Mouse (Mus musculus): ENCODE measurements around the gene Asb6.

Asb6 gene

GRCm38 (mm10) chr2:30830283-30830795 is at the start of gene Asb6:
Gene Asb6 (minus strand): TSS chr2:30830333.
- DNase-seq (ENCODE audit: low spot score in 2 of 2) = no peak

GRCm38 (mm10) chr2:30879481-30879880 is 49.3 kb upstream of the Asb6 start:
- no peak for DNase-seq (ENCODE audit: low spot score in 2 of 2)

GRCm38 (mm10) chr2:30875621-30876432 is 45.7 kb upstream of the Asb6 start:
- DNase-seq (ENCODE audit: low spot score in 2 of 2) = no peak

- no peak for DNase-seq (ENCODE audit: low spot score in 2 of 2)
Observed at GRCm38 (mm10) chr2:30875096-30875495, 45.0 kb upstream of the Asb6 start.

- no peak for DNase-seq (ENCODE audit: low spot score in 2 of 2)
Observed at GRCm38 (mm10) chr2:30874445-30874844, 44.3 kb upstream of the Asb6 start.

GRCm38 (mm10) chr2:30872669-30873068 is 42.5 kb upstream of the Asb6 start:
- no peak for DNase-seq (ENCODE audit: low spot score in 2 of 2)

GRCm38 (mm10) chr2:30870863-30871262 is 40.7 kb upstream of the Asb6 start:
- DNase-seq (ENCODE audit: low spot score in 2 of 2) = peak in 1 of 2 experiments; percentile 34

- no peak for DNase-seq (ENCODE audit: low spot score in 2 of 2)
Observed at GRCm38 (mm10) chr2:30865426-30865825, 35.3 kb upstream of the Asb6 start.

- no peak for DNase-seq (ENCODE audit: low spot score in 2 of 2)
Observed at GRCm38 (mm10) chr2:30864968-30865381, 34.8 kb upstream of the Asb6 start.

GRCm38 (mm10) chr2:30863574-30863973 is 33.4 kb upstream of the Asb6 start:
- DNase-seq (ENCODE audit: low spot score in 2 of 2) = no peak

- DNase-seq (ENCODE audit: low spot score in 2 of 2) = no peak
Observed at GRCm38 (mm10) chr2:30862081-30862480, 31.9 kb upstream of the Asb6 start.

GRCm38 (mm10) chr2:30859782-30860181 is 29.6 kb upstream of the Asb6 start:
- DNase-seq (ENCODE audit: low spot score in 2 of 2) = no peak

- DNase-seq (ENCODE audit: low spot score in 2 of 2) = no peak
Observed at GRCm38 (mm10) chr2:30857076-30857475, 26.9 kb upstream of the Asb6 start.

- DNase-seq (ENCODE audit: low spot score in 2 of 2) = no peak
Observed at GRCm38 (mm10) chr2:30852771-30853313, 22.7 kb upstream of the Asb6 start.

GRCm38 (mm10) chr2:30850581-30850980 is 20.4 kb upstream of the Asb6 start:
- DNase-seq (ENCODE audit: low spot score in 2 of 2) = no peak

GRCm38 (mm10) chr2:30848184-30848583 is 18.1 kb upstream of the Asb6 start:
- DNase-seq (ENCODE audit: low spot score in 2 of 2) = no peak

- DNase-seq (ENCODE audit: low spot score in 2 of 2) = no peak
Observed at GRCm38 (mm10) chr2:30846723-30847122, 16.6 kb upstream of the Asb6 start.

GRCm38 (mm10) chr2:30846236-30846635 is 16.1 kb upstream of the Asb6 start:
- no peak for DNase-seq (ENCODE audit: low spot score in 2 of 2)

- DNase-seq (ENCODE audit: low spot score in 2 of 2) = no peak
Observed at GRCm38 (mm10) chr2:30845152-30846070, 15.3 kb upstream of the Asb6 start.

- no peak for DNase-seq (ENCODE audit: low spot score in 2 of 2)
Observed at GRCm38 (mm10) chr2:30842615-30843014, 12.5 kb upstream of the Asb6 start.

GRCm38 (mm10) chr2:30836238-30836990 is 6.3 kb upstream of the Asb6 start:
- no peak for DNase-seq (ENCODE audit: low spot score in 2 of 2)

Measured in frontal cortex, postnatal 36 days (tissue).